Comparison of ENCODE assay signal across 13 mouse cellular contexts in genomic region chr5:4484151-4484550, GRCm38 (mm10).
DNase-seq lines count a peak whose midpoint lies in the region; ATAC-seq lines count a peak whose summit lies in the region.
"Had no signal": no experiment of that assay in that cellular context is flagged by ENCODE, and none has a peak within 500 bp of the region (broad histone marks: within the 10 kb centered on the region; RNA-seq: fewer than 3 reads in every experiment).

No protein-coding gene starts in this region.

- peaks cover 9% of the 10 kb centered on the region for H3K4me1 ChIP-seq in neural tube, embryonic 11.5 days (ENCODE audit: control insufficient read depth, insufficient read depth, low read length)
- peaks cover 3% of the 10 kb centered on the region; the same call in 1 of the 2 replicates for H3K4me1 ChIP-seq in embryonic facial prominence, embryonic 11.5 days (ENCODE audit: control insufficient read depth, insufficient read depth, low read length)
- peaks cover 9% of the 10 kb centered on the region for H3K4me1 ChIP-seq in neural tube, embryonic 14.5 days (ENCODE audit: control insufficient read depth, insufficient read depth, low read length)

- no peaks in the 10 kb centered on the region for H3K27me3 ChIP-seq in neural tube, embryonic 11.5 days (ENCODE audit: control insufficient read depth, insufficient read depth, low read length)
- no peaks in the 10 kb centered on the region for H3K27me3 ChIP-seq in embryonic facial prominence, embryonic 11.5 days (ENCODE audit: control insufficient read depth, insufficient read depth, low read length)
- no peaks in the 10 kb centered on the region for H3K27me3 ChIP-seq in neural tube, embryonic 14.5 days (ENCODE audit: control insufficient read depth, insufficient read depth, low read length)
- H3K27me3 ChIP-seq: CH12.LX had no signal

- no peak overlapping the region for H3K9ac ChIP-seq in neural tube, embryonic 11.5 days (ENCODE audit: low read length)
- H3K9ac ChIP-seq in embryonic facial prominence, embryonic 11.5 days (replicated peaks; ENCODE audit: low read length) = peak overlapping the region; percentile 6; the same call in 1 of the 2 replicates
- no peak overlapping the region for H3K9ac ChIP-seq in neural tube, embryonic 14.5 days (replicated peaks; ENCODE audit: low read depth, low read length)

- no peak overlapping the region for H3K4me3 ChIP-seq in neural tube, embryonic 11.5 days (ENCODE audit: low read depth, low read length)
- no peak overlapping the region for H3K4me3 ChIP-seq in embryonic facial prominence, embryonic 11.5 days (ENCODE audit: low read depth, low read length)
- no peak overlapping the region for H3K4me3 ChIP-seq in neural tube, embryonic 14.5 days (ENCODE audit: low read depth, low read length)

- H3K4me2 ChIP-seq in neural tube, embryonic 11.5 days (ENCODE audit: low read depth) = no peak overlapping the region
- no peak overlapping the region for H3K4me2 ChIP-seq in embryonic facial prominence, embryonic 11.5 days (ENCODE audit: low read depth, low read length)
- H3K4me2 ChIP-seq in neural tube, embryonic 14.5 days (ENCODE audit: low read depth, low read length) = no peak overlapping the region
- H3K4me2 ChIP-seq: liver, embryonic 11.5 days had no signal

- DNase-seq in neural tube, embryonic 11.5 days (ENCODE audit: low spot score) = no peak
- DNase-seq in neural tube, embryonic 10.5 days (ENCODE audit: extremely low spot score, low spot score) = no peak
- no peak for DNase-seq in embryonic facial prominence, embryonic 11.5 days (ENCODE audit: low spot score)
- peak; percentile 36 to 46 for DNase-seq in layer of hippocampus, postnatal 10 days (ENCODE audit: low spot score in 2 of 2)
- no peak for DNase-seq in thymus, postnatal 36 days
- DNase-seq in urinary bladder, adult 2 months (ENCODE audit: low spot score) = no peak
- DNase-seq in left cerebral cortex, adult 18-20 months (ENCODE audit: low spot score in 2 of 2) = no peak
- DNase-seq: retina, postnatal 1 day; thymus, adult 18-20 months had no signal

- ATAC-seq in neural tube, embryonic 11.5 days (ENCODE audit: insufficient read depth, low FRiP score, low TSS enrichment) = peak; percentile 22; the same call in 1 of the 2 replicates
- ATAC-seq in embryonic facial prominence, embryonic 11.5 days (replicated peaks; ENCODE audit: insufficient number of reproducible peaks, low FRiP score, low TSS enrichment, low read depth) = no peak
- no peak for ATAC-seq in neural tube, embryonic 14.5 days (ENCODE audit: low read depth)
- ATAC-seq: intestine, embryonic 16.5 days had no signal

- no peaks in the 10 kb centered on the region for H3K36me3 ChIP-seq in neural tube, embryonic 11.5 days (ENCODE audit: control insufficient read depth, insufficient read depth, low read length)
- no peaks in the 10 kb centered on the region for H3K36me3 ChIP-seq in embryonic facial prominence, embryonic 11.5 days (replicated peaks; ENCODE audit: control insufficient read depth, insufficient read depth, low read depth, low read length)
- no peaks in the 10 kb centered on the region for H3K36me3 ChIP-seq in neural tube, embryonic 14.5 days (ENCODE audit: control insufficient read depth, insufficient read depth, low read length)

- no peaks in the 10 kb centered on the region for H3K9me3 ChIP-seq in neural tube, embryonic 11.5 days (ENCODE audit: control insufficient read depth, low read length)
- no peaks in the 10 kb centered on the region for H3K9me3 ChIP-seq in embryonic facial prominence, embryonic 11.5 days (replicated peaks; ENCODE audit: control insufficient read depth, low read length)
- H3K9me3 ChIP-seq in neural tube, embryonic 14.5 days (ENCODE audit: control insufficient read depth, low read length) = no peaks in the 10 kb centered on the region

- WGBS in neural tube, embryonic 11.5 days = 72% methylated on average over 1 of the region's 1 CpGs
- WGBS in embryonic facial prominence, embryonic 11.5 days = 60% methylated on average over 1 of the region's 1 CpGs
- 83% methylated on average over 1 of the region's 1 CpGs for WGBS in neural tube, embryonic 14.5 days

- peak overlapping the region; percentile 1; the same call in 1 of the 2 replicates for H3K27ac ChIP-seq in neural tube, embryonic 11.5 days (ENCODE audit: low read depth, low read length)
- H3K27ac ChIP-seq in embryonic facial prominence, embryonic 11.5 days (replicated peaks; ENCODE audit: low read depth, low read length) = peak overlapping the region; percentile 65
- H3K27ac ChIP-seq in neural tube, embryonic 14.5 days (ENCODE audit: low read depth, low read length) = peak overlapping the region; percentile 12; the same call in 1 of the 2 replicates

Comparison
In these comparisons a context has a peak if more than half of its experiments do, and no peak if none do; other contexts are left out.
1. DNase-seq: peak in layer of hippocampus, postnatal 10 days (2 of 2); none in neural tube, embryonic 11.5 days (single experiment), neural tube, embryonic 10.5 days (single experiment), embryonic facial prominence, embryonic 11.5 days (single experiment), thymus, postnatal 36 days (0 of 2), urinary bladder, adult 2 months (single experiment) and left cerebral cortex, adult 18-20 months (0 of 2).
2. H3K27ac ChIP-seq: peak in every context shown above with its lines; median percentile 65 in embryonic facial prominence, embryonic 11.5 days; 12 in neural tube, embryonic 14.5 days; 1 in neural tube, embryonic 11.5 days.